Mouse (Mus musculus) left cerebral cortex, adult 2 months (tissue): ENCODE results near the gene Csgalnact2. TPM values are rescaled to one million over a fixed set of nuclear protein-coding genes. Genes with fewer than 3 reads are reported as not detected.

Experiments
- DNase-seq, 2 experiments: peaks; one replicate each; pipeline ENCODE4 v3.0.0; 2021 to 2022; ENCODE audit warnings: low spot score in 2 of 2, mixed read lengths in 1 of 2; ENCODE audit errors: extremely low spot score in 1 of 2
- H3K27ac ChIP-seq: fragments of 200-600 bp; 2 replicates; pipeline ENCODE4 v1.8.1; 2022
- H3K4me3 ChIP-seq: fragments of 200-600 bp; 2 replicates; pipeline ENCODE4 v1.8.1; 2022
- CTCF ChIP-seq: fragments of 200-600 bp; IDR thresholded peaks from 2 replicates; pipeline ENCODE4 v1.8.1; 2022; ENCODE audit warnings: antibody characterized with exemption, mild to moderate bottlenecking, moderate library complexity
- intact Hi-C: fragments of 180-260 bp; cut with DNase I; formaldehyde crosslinking; loops from one replicate; pipeline ENCODE4 v1.15.1; 2025
- long read RNA-seq, 2 experiments: library from polyadenylated mRNA; stranded (forward); transcript quantifications; one replicate each; pipeline ENCODE4 v2.0.0; 2021; ENCODE audit warnings: borderline mapping rate in 2 of 2
- total RNA-seq, 2 experiments: library from RNA; stranded (reverse); gene quantifications; 2 replicates each; pipeline ENCODE4 v1.2.3; 2021

Csgalnact2 gene
- total RNA-seq, result 10 to 100 TPM; 12.3 to 13.4 TPM
- long read RNA-seq, experiment 1, transcript Csgalnact2-201 (8 exons, 3,661 nt), result major isoform, 10 of 16 reads
- long read RNA-seq, experiment 1, partial matches to known transcripts, result 0 of 16 reads
- long read RNA-seq, experiment 1, other reads (novel, unspliced or antisense), result 6 of 16 reads
- long read RNA-seq, experiment 2, transcript Csgalnact2-201 (8 exons, 3,661 nt), result major isoform, 18 of 24 reads
- long read RNA-seq, experiment 2, partial matches to known transcripts, result 0 of 24 reads
- long read RNA-seq, experiment 2, other reads (novel, unspliced or antisense), result 6 of 24 reads

DNA sequence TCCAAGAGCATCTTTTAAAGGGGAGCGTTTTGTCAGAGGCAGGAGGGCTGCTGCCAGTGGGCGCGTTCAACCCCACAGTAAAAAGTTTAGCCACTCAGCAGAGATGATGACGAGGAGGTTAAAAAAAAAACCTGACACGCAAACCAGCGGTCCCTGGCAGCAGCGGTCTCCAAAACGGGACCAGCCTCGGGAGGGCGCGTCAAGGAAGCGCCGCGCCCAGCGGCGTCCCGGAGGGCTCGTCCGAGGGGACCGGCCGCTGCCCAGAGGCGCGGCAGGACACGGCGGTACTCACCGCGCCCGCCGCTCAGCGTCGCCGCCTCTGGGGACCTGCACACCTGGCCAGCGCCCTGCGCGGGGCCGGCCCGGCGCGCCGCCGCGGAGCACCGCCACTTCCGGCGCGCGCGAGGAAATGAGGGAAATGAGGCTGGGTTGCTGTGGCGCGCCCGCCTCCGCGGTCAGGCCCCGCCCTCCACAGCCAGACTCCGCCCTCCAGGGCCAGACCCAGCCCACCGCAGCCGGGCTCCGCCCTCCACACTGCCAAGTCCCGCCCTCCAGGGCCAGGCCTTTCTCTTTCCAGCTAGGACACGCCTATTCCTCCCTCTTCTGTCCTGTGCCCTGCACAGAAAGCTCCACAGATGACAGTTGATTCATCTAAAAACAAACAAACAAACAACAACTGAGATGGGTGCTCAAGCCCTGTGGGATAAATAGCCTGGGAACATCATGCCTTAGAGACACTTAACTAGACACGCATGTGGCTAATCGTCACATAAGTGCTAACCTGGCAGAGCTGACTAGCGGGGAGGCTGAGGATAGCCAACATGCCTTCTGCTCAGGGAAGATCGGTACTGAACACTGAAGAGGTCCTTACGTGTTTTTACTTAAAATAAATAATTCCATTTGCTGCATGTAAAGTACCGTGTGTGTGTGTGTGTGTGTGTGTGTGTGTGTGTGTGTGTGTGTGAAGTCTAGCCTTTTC, at the start of gene Csgalnact2:
Csgalnact2 (minus strand) TSS at position 410 of the 979 bp plus-strand sequence.
- Histone ChIP-seq H3K27ac (peak within 1 kb of the TSS; percentile 86), H3K4me3 (peak within 1 kb of the TSS; percentile 72)
- DNase-seq, result peak; percentile 91 to 93
- no peak; the same call in none of the 2 replicates for TF ChIP-seq CTCF
- intact Hi-C loops, result no loop called here

DNA sequence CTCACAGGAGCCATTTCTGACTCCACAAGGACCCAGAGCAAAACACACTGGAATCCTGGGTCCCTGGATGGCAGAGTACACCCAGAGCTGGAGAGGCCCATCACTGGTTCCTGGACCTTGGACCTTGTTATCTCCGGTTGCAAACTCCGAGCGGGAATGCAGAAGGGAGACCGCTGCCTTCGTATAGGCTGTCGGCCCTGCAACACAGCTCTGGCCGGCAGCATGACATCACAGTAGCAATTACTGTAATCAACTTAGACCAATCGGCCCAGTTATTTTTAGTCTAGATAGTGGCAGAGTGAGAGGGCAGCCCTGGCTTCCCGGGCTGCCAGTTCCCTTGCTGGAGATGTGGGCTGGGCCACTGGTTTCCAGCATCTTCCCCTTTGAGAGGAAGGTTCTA, 49.7 kb upstream of the Csgalnact2 start:
- no peak for DNase-seq
- Histone ChIP-seq H3K4me3 (no peak overlapping the region), H3K27ac (no peak overlapping the region)
- intact Hi-C loops, result no loop called here
- no peak for TF ChIP-seq CTCF

DNA sequence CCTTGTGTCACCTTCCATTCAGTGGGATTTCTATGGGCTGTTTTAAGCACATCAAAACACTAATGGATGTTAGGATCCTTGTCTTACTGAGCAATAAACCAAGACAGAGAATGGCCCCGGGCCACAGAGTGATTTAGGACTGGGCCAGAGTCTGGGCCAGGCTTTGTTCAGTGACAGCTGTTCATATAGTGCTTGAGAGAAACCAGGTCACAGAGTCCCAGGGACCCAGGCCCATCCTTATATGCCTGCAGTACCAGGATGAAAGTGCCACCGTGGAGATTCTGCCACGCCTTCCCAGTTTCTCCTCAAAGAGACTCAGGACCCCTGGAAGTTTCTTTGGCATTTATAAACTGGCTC, 48.3 kb upstream of the Csgalnact2 start:
- no peak for TF ChIP-seq CTCF
- no peak for DNase-seq
- intact Hi-C loops, result no loop called here

DNA sequence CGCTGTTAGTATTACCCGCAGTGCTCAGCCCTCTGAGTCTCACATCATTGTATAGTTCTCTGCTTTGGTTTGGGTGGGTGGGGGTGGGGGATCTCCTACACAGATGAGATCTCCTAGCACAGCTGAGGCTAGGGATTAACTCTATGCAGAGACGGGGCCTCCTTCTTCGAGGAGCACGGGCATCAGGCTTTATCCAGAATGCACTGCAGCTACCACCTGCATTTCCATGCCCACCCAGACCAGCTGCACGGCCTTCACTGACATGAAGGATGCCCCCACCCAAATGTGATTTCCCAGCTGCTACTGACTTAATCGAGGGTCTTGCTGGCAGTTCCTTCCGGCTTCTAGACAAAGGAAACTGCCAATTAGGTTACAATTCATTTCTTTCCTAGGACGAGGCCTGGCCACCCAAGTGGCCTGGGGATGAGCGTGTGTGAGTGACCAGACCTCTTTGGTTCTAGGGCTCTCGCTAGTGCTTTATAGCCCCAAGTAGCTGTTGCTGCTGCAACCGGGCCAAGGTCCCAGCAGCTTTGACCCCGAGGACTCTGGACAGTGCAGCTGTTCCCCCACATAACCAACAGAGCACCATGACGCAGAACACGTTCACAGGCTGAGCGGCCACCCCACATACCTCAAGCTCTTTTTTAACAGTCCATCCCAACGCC, 47.8 kb upstream of the Csgalnact2 start:
- DNase-seq, result no peak
- no peak overlapping the region for H3K4me3 ChIP-seq
- no peak for TF ChIP-seq CTCF
- intact Hi-C loops, result no loop called here
- no peak overlapping the region for H3K27ac ChIP-seq

More for the DNA sequence above, 48.3 kb upstream of the Csgalnact2 start:
- Histone ChIP-seq H3K27ac (no peak overlapping the region), H3K4me3 (no peak overlapping the region)

DNA sequence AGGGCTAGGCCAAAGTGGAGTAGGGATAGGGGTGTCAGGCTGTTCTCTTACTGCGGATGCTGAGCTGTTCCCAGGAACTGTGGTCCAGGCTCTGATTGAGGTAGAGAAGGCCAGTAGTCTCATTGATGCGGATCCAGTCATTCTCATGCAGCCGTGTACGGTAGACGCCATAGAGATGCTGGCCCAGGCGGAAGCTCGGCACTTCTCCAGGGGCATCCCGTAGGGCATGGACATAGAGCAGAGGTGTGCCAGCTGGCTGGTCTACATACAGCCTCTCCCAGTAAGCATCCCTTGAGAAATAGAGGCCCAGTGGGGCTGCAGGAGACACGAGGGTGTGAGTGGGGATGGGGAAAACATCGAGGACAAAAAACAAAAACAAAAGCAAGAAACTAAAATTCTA, 45.2 kb upstream of the Csgalnact2 start:
- H3K27ac ChIP-seq, result no peak overlapping the region
- DNase-seq, result no peak
- intact Hi-C loops, result no loop called here
- no peak for TF ChIP-seq CTCF
- H3K4me3 ChIP-seq, result no peak overlapping the region

DNA sequence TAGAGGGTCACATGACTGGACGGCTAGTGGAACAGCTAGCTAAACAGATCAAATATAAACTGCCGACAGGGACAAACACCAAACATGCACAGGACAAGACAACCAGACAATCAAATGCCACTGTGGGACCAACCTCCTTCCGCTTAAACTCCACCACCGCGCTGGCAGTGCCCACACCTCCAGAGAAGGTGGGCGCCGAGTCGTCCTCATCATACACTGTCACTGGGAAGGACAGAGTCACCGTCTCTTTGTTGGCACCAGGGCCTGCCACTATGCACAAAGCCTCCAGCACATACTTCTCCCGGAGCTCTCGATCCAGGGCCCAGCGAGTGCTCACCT, 41.1 kb upstream of the Csgalnact2 start:
- no peak for DNase-seq
- intact Hi-C loops, result no loop called here
- no peak for TF ChIP-seq CTCF
- no peak overlapping the region for H3K4me3 ChIP-seq
- no peak overlapping the region for H3K27ac ChIP-seq

DNA sequence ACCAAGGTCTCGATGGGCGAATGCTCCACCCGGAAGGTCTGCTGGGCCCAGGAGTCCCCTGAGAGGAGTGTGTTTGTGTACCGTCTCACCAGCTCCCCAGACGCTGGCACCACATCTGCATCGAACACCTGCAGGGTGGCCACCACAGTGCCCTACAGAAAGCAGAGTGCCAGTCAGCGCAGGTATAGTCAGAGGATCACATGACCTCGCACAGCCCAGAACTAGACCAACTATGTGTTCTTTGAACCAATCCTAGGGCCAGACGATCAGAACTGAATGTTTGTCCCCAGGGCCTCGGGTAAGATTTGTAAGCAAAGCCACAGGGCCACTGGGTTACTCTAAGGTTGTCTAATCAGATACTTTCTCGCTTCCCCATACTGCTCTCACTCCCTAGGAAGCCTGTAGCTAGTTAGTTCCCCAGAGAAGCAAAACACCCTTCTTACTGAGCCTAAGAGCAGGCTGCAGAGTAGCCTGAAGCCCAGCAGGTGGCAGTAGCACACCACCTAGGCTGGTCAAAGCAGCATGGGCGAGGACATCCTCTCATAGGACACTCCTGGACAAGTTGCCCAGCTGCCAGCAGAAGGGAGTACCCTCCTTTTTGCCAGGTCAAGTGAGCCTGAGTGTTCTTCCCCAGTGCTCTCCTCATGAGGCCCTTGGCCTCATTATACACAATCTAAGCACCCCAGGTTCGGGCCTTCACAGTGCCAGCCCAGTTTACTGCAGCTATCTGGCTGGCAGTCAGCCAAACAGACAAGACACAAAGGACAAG, 40.6 kb upstream of the Csgalnact2 start:
- DNase-seq, result peak; percentile 62 to 75
- intact Hi-C loops, result loop anchor here (1.0 kb wide), 1 partner anchor 200 kb away; no protein-coding TSS in a partner anchor

DNA sequence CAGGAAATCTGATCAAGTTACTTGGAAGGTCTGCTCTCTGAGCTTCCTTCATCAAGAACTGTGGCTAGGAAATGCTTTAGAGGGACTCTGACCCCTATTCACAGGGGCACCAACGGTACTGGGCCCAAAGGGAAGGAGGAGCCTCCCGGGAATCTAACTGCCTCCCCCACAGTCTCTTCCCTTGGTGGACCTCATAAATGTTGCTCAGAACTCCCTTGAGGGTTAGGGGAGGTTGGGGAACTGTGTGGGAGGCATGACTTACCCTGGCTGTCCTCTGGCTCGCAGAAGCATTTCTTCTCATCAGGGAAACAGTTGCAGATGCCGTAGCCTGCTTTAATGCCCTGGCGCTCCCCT, 35.0 kb upstream of the Csgalnact2 start:
- TF ChIP-seq CTCF, result no peak
- intact Hi-C loops, result no loop called here
- DNase-seq, result no peak

More for the DNA sequence above, 40.6 kb upstream of the Csgalnact2 start:
- peak; percentile 99 for TF ChIP-seq CTCF
- H3K27ac ChIP-seq, result no peak overlapping the region
- H3K4me3 ChIP-seq, result no peak overlapping the region

DNA sequence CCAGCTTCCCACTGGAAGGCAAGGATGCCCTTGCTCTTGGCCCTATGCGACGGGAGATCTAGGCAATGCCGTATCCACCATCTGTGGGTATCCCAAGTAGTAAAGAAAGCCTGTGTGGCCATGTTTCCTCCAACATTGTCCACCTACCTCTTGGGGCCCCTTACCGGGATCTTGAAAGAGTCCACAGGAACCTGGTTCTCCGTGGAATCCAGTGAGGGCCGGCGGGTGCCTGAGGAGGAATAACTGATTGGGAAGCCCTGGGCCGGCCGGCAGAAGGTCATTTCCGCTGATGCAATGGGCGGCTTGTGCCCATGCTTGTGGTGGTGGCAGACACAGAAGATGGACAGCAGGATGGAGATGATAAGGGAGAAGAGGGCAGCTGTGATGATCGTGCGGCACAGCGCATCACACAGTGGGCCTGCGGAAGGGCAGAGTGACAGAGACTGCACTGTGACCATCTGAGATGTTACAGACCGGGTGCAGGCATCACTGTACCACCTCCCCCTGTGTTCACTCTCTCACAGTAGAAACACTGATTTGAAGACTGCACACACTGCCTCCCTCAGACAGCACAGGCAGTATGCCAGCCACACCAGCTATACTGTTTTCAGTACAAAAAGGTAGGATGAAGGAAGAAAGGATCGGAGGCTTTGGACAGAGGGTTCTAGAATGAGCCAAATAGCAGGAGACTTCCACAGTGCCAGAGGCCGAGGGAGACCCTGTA, 34.5 kb upstream of the Csgalnact2 start:
- Histone ChIP-seq H3K27ac (no peak overlapping the region), H3K4me3 (no peak overlapping the region)
- DNase-seq, result peak in 1 of 2 experiments; percentile 25
- intact Hi-C loops, result no loop called here
- TF ChIP-seq CTCF, result no peak

More for the DNA sequence above, 35.0 kb upstream of the Csgalnact2 start:
- H3K27ac ChIP-seq, result no peak overlapping the region
- no peak overlapping the region for H3K4me3 ChIP-seq

DNA sequence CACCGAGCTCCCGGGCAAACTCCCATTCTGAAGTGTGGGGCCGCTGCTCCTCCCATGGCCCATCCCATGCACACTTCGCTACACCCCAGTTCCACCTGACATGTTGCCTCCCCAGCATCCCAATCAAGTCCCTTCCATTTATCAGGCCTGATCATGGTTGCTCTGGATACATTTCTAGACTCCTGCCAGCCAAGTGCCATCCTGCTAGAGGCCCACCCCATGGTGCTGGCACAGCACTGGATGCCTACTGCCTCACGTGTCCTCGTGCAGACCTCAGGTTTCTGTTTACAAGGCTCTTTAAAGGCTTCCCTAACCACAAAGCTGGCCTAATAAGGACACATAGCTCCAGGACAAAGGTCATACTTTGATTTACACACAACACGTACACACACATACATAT, 32.4 kb upstream of the Csgalnact2 start:
- intact Hi-C loops, result no loop called here
- H3K4me3 ChIP-seq, result no peak overlapping the region
- no peak for DNase-seq
- no peak overlapping the region for H3K27ac ChIP-seq
- no peak for TF ChIP-seq CTCF

DNA sequence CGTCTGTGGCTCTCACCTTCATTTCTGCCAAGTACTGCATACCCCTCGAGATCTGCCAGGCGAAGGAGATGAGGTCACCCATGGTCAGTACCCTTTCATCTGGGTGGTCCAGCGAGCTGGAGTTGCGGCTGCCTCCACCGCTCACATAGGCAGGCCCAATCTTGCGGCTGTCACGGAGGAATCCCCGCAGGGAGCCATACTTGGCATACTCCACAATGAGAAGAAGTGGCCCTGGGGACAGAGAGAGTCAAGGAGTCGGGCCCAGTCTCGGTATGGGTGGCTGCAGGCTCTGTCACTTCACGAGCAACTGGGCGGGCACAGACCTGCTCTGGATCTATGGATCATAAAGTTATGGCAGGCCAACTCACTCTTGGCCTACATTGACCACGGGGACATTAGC, 29.2 kb upstream of the Csgalnact2 start:
- TF ChIP-seq CTCF, result no peak
- H3K4me3 ChIP-seq, result no peak overlapping the region
- intact Hi-C loops, result no loop called here
- no peak for DNase-seq
- no peak overlapping the region for H3K27ac ChIP-seq
